Mouse (Mus musculus): ENCODE measurements around the gene Fbxl14. TPM values are rescaled to one million over a fixed set of nuclear protein-coding genes. Genes with fewer than 3 reads are reported as not detected.

Gene Fbxl14
- polyA plus RNA-seq (2012; rRNA removed) (16.3 and 18.8 TPM in 2 replicates), polyA plus RNA-seq (2014; fragmentation: Nextera tagmentation; extraction: Ambion mirVana) (3.7 and 3.9 TPM in 2 replicates)

- peak in 1 of 3 experiments; percentile 49 for DNase-seq (ENCODE audit: low read depth in 3 of 3, low spot score in 3 of 3)
- peak; percentile 85 for ATAC-seq (ENCODE audit: insufficient read depth)
- Histone ChIP-seq H3K4me2 (ENCODE audit: low read depth) (peak within 1 kb of the TSS; percentile 99), H3K27ac (peak within 1 kb of the TSS; percentile 63), H3K27me3 (ENCODE audit: control insufficient read depth, insufficient read depth, low read length) (no peaks in the 10 kb centered on the region), H3K4me1 (replicated peaks; ENCODE audit: control insufficient read depth in 2 of 2, insufficient read depth in 2 of 2, low read length in 1 of 2) (peaks cover 0 to 13% of the 10 kb centered on the region in 2 experiments; a peak in 3 of 4 replicates), H3K9me3 (ENCODE audit: control insufficient read depth, low read length) (no peaks in the 10 kb centered on the region), H3K9ac (replicated peaks) (peak within 1 kb of the TSS; percentile 78), H3K36me3 (replicated peaks; ENCODE audit: control insufficient read depth, insufficient read depth, low read depth) (peaks cover 9% of the 10 kb centered on the region), H3K4me3 (ENCODE audit: insufficient read depth in 1 of 2, low read depth in 2 of 2, low read length in 2 of 2) (peak within 1 kb of the TSS; percentile 73 to 91)
- TF ChIP-seq EP300 (IDR thresholded peaks at IDR 0.05; ENCODE audit: low read depth), result no peak
- TF ChIP-seq CTCF (IDR thresholded peaks at IDR 0.05; ENCODE audit: low read depth), result no peak
- under 1% methylated on average over 61 of the region's 101 CpGs for WGBS (ENCODE audit: insufficient replicate concordance)
Measured at GRCm38 (mm10) chr6:119479343-119479875, at the start of gene Fbxl14. Gene Fbxl14, plus strand, starts transcription at chr6:119479668.

- Histone ChIP-seq H3K27me3 (ENCODE audit: control insufficient read depth, insufficient read depth, low read length) (no peaks in the 10 kb centered on the region), H3K9me3 (ENCODE audit: control insufficient read depth, low read length) (no peaks in the 10 kb centered on the region), H3K4me2 (ENCODE audit: low read depth) (no peak overlapping the region), H3K4me3 (ENCODE audit: insufficient read depth in 1 of 2, low read depth in 2 of 2, low read length in 2 of 2) (no peak overlapping the region), H3K27ac (no peak overlapping the region), H3K36me3 (replicated peaks; ENCODE audit: control insufficient read depth, insufficient read depth, low read depth) (no peaks in the 10 kb centered on the region), H3K9ac (replicated peaks) (no peak overlapping the region), H3K4me1 (replicated peaks; ENCODE audit: control insufficient read depth in 2 of 2, insufficient read depth in 2 of 2, low read length in 1 of 2) (0 out of 4 replicates have a peak, but pooled peaks cover 0 to 2% of the 10 kb centered on the region in 2 experiments)
- DNase-seq (ENCODE audit: low read depth in 3 of 3, low spot score in 3 of 3), result peak in 1 of 3 experiments; percentile 30
- no peak for ATAC-seq (ENCODE audit: insufficient read depth)
- TF ChIP-seq CTCF (IDR thresholded peaks at IDR 0.05; ENCODE audit: low read depth) (peak; percentile 71), EP300 (IDR thresholded peaks at IDR 0.05; ENCODE audit: low read depth) (no peak)
- WGBS (ENCODE audit: insufficient replicate concordance), result 25% methylated on average over 2 of the region's 2 CpGs
Measured at GRCm38 (mm10) chr6:119430508-119430907, 49.0 kb upstream of the Fbxl14 start.

DNA sequence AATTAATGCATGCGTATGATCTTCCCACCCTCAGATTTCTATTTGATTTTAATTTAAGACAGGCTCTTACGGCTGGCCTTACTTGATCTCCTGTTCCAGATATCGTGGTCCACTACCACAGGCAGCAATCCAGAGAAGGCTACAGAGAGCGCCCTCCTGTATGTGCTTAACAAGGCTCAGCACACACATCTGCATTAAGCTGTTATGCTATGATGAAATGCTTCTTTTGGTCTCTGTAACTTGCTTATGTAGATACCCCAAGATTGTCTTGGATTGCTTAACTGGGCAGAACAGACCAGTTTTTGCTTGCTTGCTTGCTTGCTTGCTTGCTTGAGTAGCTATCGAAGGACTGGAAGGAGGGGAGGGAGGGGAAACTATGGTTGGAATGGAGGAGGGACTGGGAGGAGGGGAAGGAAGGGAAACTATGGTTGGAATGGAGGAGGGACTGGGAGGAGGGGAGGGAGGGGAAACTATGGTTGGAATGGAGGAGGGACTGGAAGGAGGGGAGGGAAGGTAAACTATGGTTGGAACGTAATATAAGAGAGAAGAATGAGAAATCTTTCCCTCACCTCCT is 47.6 kb upstream of the Fbxl14 start:
- Histone ChIP-seq H3K36me3 (replicated peaks; ENCODE audit: control insufficient read depth, insufficient read depth, low read depth) (no peaks in the 10 kb centered on the region), H3K4me3 (ENCODE audit: insufficient read depth in 1 of 2, low read depth in 2 of 2, low read length in 2 of 2) (no peak overlapping the region), H3K27me3 (ENCODE audit: control insufficient read depth, insufficient read depth, low read length) (no peaks in the 10 kb centered on the region), H3K27ac (no peak overlapping the region), H3K9me3 (ENCODE audit: control insufficient read depth, low read length) (no peaks in the 10 kb centered on the region), H3K9ac (replicated peaks) (no peak overlapping the region), H3K4me1 (replicated peaks; ENCODE audit: control insufficient read depth in 2 of 2, insufficient read depth in 2 of 2, low read length in 1 of 2) (0 out of 4 replicates have a peak, but pooled peaks cover 0 to 2% of the 10 kb centered on the region in 2 experiments), H3K4me2 (ENCODE audit: low read depth) (no peak overlapping the region)
- DNase-seq (ENCODE audit: low read depth in 3 of 3, low spot score in 3 of 3), result no peak
- no peak for ATAC-seq (ENCODE audit: insufficient read depth)
- TF ChIP-seq CTCF (IDR thresholded peaks at IDR 0.05; ENCODE audit: low read depth) (no peak), EP300 (IDR thresholded peaks at IDR 0.05; ENCODE audit: low read depth) (no peak)
- WGBS (ENCODE audit: insufficient replicate concordance), result 65% methylated on average over 6 of the region's 6 CpGs

DNA sequence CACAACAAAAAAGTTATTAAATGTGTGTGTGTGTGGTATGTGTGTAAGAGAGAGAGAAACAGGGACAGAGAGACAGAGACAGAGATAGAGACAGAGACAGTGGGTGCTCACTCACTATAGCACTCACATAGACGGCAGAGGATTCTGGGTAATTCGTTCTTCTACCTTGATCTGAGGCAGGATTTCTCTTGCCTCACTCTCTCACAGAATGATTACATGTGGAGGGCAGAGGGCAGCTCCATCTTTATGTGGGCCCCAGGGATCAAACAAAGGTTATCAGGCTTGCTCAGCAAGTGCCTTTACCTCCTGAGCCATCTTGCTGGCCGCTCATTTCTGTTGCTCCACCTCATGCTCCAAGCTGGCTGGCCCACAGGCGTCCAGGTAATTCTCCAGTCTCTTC is 45.1 kb upstream of the Fbxl14 start:
- TF ChIP-seq EP300 (IDR thresholded peaks at IDR 0.05; ENCODE audit: low read depth), result no peak
- TF ChIP-seq CTCF (IDR thresholded peaks at IDR 0.05; ENCODE audit: low read depth), result no peak
- Histone ChIP-seq H3K36me3 (replicated peaks; ENCODE audit: control insufficient read depth, insufficient read depth, low read depth) (no peaks in the 10 kb centered on the region), H3K9ac (replicated peaks) (no peak overlapping the region), H3K4me2 (ENCODE audit: low read depth) (no peak overlapping the region), H3K9me3 (ENCODE audit: control insufficient read depth, low read length) (no peaks in the 10 kb centered on the region), H3K27ac (no peak overlapping the region), H3K27me3 (ENCODE audit: control insufficient read depth, insufficient read depth, low read length) (no peaks in the 10 kb centered on the region), H3K4me1 (replicated peaks; ENCODE audit: control insufficient read depth in 2 of 2, insufficient read depth in 2 of 2, low read length in 1 of 2) (0 out of 4 replicates have a peak, but pooled peaks cover 0 to 3% of the 10 kb centered on the region in 2 experiments), H3K4me3 (ENCODE audit: insufficient read depth in 1 of 2, low read depth in 2 of 2, low read length in 2 of 2) (no peak overlapping the region)
- DNase-seq (ENCODE audit: low read depth in 3 of 3, low spot score in 3 of 3) (no peak), ATAC-seq (ENCODE audit: insufficient read depth) (no peak)
- WGBS (ENCODE audit: insufficient replicate concordance), result 65% methylated on average over 4 of the region's 4 CpGs
